Mouse (Mus musculus): ENCODE measurements around the gene Rbm3.
A peak's percentile ranks its signal among the peaks of the same experiment; 100 is the strongest.

The Rbm3 gene

DNA sequence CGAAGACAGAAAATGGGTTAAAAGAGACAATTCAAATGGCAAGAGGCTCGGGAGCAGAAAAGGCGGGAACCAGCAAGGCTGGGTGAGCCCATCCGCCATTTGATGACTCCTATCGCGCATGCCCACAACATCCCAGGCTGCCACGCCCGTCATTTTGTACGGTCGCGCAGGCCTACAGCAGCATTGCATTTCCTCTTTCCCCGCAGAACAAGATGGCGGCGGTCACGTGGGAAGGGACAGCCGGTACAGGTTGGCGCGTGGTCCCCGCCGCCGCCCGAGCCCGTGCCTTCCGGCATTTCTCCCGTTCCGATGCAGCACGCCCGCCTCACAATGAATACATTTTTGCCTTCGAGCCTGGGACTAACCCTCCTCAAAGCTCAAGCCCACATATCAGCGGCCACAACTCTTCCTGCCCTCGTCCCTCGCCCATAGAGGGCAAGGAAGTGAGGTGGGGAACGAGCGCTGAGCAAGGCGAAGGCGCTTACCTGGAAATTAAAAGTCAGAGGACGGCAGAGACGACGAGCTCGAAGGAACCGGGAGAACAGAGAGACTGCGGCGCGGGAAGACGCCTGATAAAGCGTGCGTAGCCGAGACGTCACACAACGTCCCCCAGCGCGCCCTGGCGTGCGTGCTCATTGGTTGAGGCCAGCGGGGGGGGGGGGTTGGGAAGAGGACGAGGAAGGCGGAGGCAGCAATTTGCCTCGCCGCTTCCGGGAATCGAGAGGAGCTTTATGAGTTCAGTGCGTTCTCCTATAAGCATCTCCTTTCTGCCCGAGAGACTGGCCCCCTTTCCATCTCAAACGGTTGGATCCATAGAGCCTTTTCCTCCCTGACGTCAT lies at the start of gene Rbm3:
Rbm3 (minus strand) TSS at position 728 of the 839 bp plus-strand sequence.
- ATAC-seq (ENCODE audit: low TSS enrichment) = peak; percentile 97

DNA sequence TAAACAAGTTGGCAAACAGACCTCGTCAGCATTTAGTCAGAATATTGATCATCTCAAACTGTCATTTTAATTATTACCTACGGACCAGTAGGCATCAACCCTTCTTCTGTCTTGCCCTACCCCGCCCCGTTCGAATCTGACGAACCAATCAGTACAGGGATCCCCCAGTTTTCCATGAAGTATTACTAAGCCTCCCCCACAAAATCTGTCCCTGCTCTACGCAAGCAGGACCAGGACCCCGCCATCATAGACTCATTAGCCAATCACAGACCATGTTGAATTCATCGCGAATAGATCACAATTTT lies 47.7 kb upstream of the Rbm3 start, which contains the start of gene Ebp:
Ebp (minus strand) TSS at position 94 of the 305 bp plus-strand sequence.
- ATAC-seq (ENCODE audit: low TSS enrichment) = peak; percentile 76

DNA sequence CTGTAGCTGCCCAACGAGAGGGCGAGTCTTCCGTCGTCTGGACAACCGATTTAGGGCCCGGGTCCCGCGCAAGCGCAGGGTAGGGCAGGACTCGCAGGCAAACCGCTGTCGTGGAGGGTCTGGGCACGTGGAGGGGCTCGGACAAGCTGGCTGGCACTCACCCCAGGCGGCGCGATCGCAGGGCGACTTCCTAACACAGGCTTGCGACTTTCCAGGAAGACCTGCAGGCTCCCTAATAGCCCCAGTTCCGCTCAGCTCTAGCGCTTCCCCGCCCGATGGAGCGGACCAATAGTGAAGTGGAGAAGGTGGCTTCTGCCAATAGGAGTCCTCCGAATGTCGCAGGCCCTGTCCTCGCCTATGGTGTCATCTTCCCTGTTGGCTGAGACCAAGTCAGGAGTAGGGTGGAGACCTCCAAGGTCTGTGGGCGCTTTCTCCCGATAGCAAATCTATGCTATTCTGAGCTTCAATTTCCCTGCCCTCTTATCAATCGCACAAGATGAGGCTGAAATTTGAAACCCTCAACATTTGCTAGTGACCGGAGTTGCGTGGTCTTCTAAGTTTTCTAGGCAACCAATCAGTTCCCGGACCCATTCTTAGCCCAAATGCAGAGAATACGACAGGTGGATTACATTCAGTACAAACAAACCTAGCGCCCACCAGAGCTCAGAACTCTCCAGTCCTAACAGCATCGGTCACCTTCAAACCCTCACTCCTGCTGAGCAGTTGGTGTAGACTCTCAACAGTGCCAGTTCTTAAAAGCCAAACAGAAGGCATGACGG lies 47.1 kb upstream of the Rbm3 start:
- peak; percentile 98 for ATAC-seq (ENCODE audit: low TSS enrichment)

DNA sequence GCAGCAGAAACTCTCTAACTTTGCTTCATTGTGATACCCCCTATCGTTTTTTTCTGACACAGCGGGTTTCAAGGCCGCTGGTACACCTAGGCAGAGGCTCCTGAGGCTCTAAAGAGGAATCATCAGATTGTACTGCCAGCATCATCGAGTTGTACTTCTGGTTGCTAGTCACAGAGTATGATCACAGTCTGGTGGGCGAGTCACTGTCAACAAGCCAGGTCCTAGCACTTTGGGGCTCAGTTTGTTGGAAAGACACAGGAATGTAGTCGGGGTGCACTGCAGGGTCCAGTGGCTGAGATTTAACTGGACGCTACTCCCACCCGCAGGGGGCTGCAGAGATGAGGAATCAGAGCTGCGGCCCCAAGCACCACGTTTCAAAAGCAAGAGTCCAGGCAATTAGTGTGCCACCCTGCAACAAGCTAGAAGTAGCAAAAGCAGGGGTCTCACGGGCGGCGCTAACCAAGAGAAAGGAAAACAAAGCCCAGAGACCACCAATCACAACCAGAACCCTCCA lies 46.5 kb upstream of the Rbm3 start:
- peak; percentile 19; the same call in 1 of the 2 replicates for ATAC-seq (ENCODE audit: low TSS enrichment)

DNA sequence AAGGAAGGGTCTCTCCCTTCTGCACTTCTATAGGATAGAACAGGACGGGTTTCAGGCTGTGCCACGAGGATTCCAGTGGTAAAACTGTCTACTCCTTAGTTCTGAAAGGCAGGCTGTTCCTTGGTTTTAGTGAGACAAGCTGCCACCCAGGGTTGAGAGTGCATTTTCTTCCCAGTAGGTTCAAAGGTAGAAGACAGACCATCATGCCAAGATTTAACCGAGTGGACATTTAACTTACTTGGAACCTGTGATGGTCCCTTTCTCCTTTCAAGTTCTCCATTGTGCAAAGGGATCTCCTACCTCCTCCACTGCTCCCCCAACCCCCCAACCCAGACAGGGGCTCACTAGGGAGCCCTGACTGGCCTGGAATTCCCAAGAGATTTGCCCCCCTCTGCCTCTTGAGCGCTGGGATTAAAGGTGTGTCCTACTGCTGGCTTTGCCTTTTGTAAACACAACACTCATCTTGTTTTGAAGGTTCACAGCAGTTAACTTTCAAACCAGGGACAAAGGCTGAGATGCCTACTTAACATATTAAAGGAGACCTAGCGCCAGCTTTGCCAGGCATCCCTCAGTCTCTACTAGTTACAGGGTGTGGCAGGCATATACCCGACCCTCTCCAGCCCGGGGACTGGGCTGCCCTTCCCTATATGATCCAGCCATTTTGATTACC lies 37.3 kb upstream of the Rbm3 start:
- no peak for ATAC-seq (ENCODE audit: low TSS enrichment)

DNA sequence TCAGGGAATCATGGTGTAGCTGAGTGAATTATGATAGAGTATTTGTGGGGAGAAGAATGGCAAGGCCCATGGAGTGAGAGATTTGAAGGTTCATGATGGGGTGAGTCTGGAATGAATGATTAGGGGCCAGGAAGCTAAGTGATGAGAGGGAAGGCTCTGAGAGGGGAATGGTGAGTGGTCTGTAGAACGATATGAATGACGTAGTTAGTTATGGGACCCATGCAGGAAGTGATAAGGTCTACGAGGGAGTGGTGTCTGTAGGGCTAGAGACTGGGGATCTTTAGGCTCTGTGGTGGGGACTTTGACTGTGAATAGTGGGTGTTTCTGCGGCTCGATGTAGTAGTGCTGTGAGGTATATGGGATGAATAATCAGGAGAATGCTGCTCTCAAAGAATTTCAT lies 34.0 kb upstream of the Rbm3 start:
- ATAC-seq (ENCODE audit: low TSS enrichment) = no peak

DNA sequence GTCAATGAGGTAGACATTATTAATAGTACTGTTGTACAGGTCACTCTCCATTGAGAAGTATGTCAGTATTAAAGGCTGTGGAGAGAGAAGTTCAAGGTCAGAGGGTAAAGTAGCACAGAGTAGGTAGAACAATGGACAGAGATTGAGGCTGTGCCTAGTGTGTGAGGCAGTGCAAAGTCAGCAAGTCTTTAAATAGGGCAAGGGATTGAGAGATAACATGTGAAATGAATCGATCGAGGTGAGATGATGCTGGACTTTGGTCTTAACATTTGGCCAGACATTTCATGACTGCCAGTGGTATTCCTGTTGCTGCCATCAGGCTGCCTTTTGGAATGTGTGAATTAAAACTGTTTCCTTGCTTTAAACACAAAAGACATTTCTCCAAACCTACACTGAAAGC lies 33.2 kb upstream of the Rbm3 start:
- no peak for ATAC-seq (ENCODE audit: low TSS enrichment)

DNA sequence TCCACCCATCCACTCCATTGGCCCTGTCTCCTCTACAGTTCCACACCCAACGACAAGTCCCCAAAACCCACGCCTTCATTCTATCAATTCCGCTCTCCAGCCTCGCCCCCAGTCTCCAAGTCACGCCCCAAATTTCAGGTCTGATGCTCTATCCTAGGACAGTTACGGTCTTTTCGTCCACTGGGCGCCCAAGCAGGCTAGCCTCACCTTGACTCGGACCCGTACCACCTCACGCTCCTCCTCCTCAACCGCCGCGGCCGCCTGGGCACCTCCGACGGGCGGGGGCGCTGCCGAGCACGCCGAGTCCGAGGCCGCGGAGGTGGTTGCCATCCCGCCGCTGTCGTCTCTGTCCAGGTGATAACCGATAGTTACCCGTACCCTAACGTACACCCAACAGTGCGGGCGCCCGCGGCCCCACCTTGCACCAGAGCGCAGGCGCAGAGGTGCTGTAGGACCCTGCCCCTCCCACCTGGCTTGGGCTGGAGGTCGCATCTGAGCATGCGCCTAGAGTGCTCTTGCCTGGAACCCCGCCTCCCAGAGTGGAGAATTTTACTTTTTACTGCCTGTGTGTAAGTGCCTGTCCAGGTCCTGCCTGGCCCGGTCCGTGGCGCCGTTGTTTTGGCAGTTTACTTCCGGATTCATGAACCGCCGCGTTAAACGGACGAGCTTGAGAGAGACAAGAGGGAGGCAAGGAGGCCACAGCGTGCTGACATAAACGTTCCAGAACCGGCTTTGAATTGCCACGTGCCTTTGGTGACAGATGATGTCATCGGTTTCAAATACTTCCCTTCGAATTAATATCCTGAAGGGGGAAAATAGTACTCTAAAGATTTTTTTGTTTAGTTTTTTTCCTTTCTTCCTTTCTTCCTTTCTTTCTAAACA lies 30.1 kb upstream of the Rbm3 start, which contains the start of gene Tbc1d25:
Tbc1d25 (minus strand) TSS at position 678 of the 882 bp plus-strand sequence.
- ATAC-seq (ENCODE audit: low TSS enrichment) = peak; percentile 95

DNA sequence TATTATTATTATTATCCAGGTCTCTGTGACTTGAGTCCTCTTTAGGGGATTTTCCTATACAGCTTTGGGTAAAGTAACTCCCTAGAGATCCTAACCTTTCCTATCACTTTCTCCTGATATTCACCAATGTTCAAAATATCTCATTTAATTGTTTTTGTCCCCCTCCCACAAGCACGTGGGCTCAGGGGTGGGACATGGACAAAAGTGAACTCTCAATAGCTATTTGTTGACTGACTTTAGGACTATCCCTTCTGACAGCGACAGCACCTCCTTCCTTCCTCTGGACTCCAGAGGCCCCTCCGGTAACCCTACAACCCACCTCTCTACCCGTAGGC lies 29.5 kb upstream of the Rbm3 start:
- ATAC-seq (ENCODE audit: low TSS enrichment) = no peak

DNA sequence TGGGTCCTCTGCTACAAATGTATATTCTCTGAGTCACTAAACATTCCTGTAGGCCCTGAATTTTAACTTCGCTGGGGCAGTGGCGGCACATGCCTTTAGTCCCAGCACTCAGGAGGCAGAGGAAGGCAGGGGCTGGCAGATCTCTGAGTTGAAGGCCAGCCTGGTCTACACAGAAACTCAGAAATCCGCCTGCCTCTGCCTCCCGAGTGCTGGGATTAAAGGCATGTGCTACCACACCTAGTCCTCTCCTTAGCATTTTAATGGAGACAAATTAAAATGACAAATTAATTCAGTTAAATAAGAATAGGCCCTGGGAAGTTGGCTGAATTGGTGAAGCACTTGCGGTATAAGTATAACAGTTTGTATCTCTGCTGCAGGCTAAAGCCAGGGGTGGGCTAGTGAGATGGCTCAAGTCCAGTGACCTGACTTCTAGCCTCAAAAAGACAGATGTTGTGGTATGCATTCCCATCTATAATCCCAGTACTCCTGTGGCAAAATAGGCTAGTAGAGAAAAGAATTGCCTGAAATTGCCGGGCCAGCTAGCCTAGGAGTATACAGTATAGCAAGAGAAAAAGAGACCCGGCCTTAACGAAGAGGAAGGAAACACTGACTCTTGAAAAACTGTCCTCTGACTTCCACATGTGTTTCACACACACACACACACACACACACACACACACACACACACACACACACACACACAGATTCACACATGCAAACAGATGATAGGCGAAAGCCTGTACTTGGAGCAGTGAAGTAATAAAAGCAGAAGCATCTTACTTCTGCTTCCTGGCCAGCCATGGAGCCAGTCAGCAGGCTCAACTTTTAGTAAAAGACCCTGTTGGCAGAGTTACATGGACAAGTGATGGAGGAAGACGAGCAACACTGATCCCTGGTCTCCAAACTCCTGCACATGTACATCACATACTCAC lies 22.3 kb upstream of the Rbm3 start:
- no peak for ATAC-seq (ENCODE audit: low TSS enrichment)

DNA sequence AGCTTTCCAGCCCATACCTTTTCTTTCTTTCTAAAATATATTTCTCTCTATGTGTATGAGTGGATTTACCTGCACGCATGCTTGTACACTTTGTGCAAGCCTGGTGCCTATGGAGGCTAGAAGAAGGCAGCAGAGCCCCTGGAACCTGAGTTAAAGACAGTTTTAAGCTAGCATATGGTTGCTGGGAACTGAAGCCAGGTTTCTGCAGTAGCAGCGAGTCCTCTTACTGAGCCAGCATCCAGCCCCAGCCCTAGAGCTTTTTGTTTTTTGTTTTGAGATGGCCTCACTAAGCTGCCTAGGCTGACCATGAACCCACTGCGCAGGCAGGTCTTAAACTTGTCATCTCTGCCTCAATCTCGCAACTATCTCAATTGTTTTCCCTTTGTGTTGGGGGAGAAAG lies 18.8 kb upstream of the Rbm3 start:
- ATAC-seq (ENCODE audit: low TSS enrichment) = no peak

DNA sequence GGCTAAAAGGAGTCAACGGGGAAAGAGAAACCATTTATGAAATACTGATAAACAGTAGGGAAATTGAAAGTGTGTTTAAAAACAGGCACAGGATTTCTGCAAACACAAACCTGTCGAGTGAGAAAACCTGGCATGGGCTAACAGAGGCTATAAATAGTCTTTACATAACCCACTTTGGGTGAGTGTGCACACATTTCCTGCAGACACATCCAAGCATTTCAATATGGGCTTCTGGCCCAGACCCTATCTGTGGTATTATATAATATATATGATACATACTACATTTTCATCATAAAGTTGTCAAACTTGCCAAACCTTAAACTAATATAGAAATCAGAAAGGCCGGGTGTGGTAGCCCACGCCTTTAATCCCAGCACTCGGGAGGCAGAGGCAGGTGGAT lies 17.4 kb upstream of the Rbm3 start:
- peak; percentile 88 for ATAC-seq (ENCODE audit: low TSS enrichment)

DNA sequence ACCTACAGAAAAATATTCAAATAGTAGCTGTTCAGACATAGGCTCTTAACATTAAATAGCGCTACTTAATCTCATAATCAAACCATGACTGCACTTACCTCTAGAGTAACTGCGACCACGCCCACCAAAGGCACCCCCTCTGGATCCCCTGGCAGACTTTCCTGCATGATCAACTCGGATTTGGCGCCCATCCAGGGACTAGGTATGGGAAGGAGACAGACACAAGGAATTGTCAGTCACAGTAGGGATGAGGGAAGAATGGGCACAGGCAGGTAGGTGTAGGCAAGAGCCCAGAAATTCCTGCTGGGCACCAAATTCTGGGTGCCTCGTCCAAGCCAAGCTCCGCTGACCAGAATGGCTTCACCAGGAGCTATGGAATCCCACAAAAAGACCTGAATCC lies 1.9 kb downstream of the Rbm3 start:
- no peak for ATAC-seq (ENCODE audit: low TSS enrichment)

DNA sequence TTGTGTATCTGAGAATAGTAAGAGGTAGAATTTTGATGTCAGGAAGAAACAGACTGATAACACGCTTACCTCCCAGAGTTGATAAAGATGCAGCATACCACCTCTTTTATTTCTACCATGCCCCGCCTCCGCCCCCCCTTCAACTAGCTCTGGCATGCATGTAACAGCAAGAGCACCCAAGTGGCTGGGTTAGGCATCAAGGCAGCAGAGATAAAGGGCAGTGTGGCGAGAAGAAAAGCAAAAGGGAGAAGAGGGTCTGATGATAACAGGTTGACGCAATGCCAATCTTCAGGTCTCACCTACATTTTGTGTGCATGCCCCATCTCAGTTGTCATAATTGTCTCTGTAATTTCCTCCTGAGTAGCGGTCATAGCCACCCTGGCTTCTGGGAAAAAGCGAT lies 2.7 kb downstream of the Rbm3 start:
- no peak for ATAC-seq (ENCODE audit: low TSS enrichment)

DNA sequence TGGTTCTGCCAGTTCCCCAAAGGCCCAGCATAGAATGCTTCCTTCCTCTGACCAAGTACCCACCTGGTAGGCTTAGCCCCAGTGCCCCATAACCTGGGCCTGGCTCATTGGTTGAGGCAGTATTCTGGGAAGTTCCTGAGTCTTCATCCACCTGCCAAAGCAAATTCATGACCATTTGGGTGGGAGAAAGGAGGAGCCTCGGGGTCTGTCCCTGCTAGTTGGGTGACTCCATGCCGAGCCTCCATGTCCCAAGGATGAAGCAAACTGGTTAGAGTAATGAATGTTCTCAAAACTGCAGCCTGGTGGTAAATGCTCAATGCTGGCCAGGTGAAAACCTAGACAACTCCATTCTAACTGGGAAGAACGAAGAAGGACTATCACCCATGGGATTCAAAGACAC lies 4.6 kb downstream of the Rbm3 start:
- ATAC-seq (ENCODE audit: low TSS enrichment) = no peak

DNA sequence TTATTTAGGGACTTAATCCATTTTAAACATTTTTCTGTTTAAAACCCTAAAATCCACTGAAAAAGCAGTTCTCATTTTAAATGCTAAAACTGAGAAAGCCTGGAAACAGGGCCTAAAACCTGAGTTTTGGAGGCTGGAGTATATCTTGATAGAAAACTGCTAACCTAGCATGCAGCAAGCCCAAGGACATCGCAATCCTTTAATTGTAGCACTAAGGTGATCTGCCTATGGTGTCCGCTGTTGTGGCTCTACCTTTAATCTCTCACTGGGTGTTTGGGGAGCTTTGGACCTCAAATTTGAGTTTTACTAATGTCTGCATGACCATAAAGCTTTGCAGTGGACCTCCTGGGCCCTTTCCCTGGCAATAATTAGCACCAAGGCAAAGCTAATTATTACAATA lies 5.2 kb downstream of the Rbm3 start:
- ATAC-seq (ENCODE audit: low TSS enrichment) = no peak

DNA sequence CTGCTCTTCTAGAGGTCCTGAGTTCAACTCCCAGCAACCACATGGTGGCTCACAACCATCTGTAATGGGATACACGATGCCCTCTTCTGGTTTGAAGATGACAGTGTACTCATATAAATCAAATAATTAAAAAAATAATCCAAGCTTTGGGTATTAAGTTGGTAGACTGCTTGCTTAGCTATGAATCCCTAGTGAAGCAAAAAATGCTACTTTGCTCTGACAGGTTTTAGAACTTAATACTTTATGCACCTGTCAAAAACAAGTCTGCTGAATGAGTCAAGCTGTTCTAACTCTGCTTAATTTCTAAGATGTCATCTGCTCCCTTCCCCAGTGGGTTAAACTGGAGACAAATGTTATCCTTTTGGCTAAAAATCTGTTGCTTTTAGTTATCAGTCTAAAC lies 6.2 kb downstream of the Rbm3 start:
- no peak for ATAC-seq (ENCODE audit: low TSS enrichment)

DNA sequence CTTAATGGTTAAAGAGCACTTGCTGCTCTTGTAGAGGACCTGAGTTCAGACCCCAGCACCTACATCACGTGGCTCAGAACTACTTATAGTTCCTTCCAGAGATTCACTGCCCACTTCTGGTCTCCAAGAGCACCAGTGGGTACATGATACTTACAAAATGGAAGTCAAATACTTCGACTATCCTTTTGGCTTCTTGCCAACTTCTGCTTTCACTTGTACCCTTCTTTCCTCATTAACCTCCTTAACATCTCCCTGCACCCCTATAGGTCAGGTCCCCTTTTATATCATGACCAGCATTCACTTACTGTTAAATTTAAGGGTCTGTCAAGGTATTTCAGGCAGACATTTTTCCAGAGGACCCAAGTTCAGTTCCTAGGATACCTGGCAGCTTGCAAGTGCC lies 9.8 kb downstream of the Rbm3 start:
- no peak for ATAC-seq (ENCODE audit: low TSS enrichment)

DNA sequence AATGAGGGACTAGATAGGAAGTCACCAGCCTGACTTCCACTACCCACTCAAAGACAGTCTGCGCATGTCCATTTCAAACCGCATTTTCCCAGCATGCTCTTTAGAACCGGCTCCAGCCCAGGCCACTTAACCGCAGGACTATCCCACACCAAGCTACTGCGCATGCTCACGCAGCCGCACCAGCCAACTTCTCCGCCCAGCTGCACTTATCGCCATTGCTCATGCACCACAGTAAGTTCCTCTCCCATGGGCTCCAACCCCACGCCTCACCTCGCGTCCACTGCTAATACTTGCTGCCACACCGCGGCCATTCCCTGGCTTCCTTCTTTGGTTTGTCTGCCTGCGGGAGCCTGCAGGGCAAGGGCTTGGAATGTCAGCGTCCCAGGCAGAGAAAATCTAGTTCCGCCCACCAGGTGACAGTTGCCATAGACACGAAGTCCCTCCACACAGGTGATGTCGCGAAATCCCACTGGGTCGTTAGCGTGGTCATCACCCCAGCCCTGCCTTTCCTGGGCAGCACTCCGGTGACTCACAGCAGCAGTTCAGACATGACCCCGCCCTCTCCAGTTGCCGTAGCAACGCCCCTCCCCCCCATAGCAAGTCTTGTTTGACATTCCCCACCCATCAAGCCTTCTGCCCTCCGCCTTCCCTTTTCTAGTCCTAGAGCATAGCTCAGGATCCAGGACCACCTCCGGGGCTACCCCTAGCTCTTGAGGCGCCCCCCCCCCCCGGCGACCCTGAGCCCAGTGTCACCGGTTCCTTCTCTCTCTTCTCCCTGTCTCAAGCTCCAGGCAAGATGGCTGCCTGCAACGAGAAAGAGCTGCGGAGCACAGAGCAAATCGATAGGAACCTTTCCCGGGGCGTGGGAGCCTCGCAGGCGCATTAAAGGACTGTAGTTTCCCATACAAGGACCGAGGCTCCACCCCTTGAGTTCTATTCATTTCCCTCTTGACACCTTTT lies 13.4 kb downstream of the Rbm3 start, which contains the start of gene Wdr13:
Wdr13 (minus strand) TSS at position 876 of the 960 bp plus-strand sequence.
- ATAC-seq (ENCODE audit: low TSS enrichment) = peak; percentile 93
